Mouse (Mus musculus) cerebellum, adult 9-10 months (tissue): ENCODE measurements around the gene Esrp2.

Experiments
- DNase-seq: peaks from one replicate; pipeline ENCODE4 v3.0.0; 2022

Esrp2 gene

DNA sequence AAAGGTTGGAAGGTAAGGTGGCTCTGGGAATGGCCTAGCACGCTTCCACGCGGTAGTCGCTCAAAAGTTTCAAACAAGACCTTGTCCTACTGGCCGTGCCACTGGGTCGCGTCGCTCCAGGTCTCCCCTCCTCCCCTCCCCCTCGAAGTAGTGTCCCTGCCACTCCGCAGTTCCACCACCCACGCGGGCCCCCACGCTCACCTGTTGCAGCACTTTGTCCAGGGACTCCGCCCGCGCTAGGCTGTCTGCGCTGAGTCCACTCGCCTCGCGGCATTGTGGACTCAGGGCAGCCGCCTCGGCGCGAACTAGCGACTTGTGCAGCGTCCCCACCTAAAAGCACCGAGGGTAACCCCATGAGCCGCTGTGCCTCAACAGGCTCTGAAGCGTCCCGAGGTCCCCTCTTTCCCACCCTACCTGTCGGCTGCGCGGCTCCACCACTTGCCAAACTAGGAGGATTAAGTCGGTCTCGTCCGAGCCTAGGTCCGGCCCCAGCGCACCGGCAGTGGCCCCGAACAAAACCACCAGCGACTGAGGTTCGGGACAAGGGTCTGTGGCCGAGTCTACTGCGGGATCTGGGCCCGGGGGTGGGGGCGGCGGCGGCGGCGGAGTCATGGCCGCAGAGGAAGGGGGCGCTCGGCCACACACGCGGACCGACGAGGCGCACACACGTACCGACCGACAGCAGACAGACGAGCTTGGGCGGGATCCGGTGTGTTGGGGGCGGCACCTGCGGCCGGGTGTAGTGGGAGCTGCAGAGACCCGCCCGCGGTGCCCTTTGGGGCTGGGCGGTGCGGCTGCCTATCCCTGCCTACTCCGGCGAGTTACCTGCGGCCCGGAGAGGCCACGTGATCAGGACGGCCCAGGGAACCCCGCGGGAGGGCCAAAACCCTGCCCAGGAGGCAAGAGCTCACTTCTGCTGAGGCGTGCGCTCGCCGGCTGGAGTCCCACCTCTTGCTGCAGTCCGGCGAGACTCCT is at the start of gene Esrp2:
TSS of gene Esrp2 (minus strand) at position 819 of the 975 bp plus-strand sequence.
- no peak for DNase-seq

DNA sequence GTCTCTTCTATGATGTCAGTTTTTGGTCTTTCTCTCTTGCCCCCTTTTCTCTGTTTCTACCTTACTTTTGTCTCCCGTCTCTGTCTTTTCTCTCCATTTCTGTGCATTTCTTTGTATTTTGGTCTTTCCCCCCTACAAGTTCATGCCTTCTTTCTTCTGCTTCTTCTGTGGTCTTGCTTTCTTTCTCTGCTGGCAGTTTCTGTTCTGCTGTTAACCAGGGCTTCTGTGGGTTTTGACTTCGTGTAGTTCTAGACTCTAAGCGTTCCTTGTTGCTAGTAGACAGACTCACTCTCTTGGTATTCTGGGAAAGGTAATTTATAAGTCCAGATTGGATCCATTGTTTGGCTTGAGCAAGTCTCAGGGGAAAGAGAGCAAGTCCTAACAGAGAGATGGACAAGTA is 49.6 kb upstream of the Esrp2 start:
- no peak for DNase-seq

DNA sequence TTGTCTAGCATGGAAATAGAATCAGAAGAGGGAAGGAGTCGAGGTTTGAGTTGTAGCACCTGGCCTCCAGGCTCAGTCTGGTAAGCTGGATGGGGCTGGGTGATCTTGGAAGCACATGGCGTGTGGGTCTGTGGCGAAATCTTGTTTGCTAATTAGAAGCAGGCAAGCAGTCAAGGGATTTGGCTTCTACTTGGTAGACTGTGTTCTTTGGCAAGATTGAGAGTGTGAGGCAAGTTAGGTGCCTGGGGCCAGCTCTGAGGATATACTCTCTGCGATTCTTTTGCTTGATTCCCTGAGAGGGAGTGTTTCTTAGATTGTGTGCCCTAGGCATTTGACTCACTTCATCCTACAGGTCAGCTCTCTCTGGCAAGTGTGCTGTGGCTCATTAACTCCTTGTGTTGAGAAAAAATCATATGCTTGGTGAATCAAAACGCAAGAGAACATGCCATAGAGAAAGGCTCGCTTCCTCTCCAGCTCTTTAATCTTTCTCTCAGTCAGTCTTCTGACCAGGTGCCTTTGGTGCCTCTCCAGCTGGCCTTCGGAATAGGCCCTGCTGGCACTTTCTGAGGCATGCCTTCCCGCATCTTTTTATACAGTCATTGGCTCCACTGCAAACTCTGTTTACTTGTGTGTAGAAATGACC is 49.0 kb upstream of the Esrp2 start:
- peak; percentile 40 for DNase-seq

DNA sequence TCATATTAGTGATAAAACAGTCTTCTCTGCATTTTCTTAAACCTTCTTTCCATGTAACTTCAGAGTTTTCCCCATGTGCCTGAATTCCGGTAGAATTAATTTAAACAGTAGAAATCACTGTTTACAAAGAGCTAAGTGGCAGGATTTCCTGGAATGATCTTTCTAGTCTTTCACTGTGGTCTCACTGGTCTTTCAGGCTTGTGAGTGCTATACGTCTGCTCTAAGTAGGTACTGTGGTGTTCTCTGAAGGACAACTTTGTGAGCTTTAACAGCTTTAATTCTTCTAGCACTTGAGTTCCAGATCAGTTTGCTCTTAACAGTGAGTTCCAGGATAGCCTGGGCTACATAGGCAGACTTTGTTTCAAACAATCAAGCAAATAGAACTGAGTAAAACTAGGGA is 41.7 kb upstream of the Esrp2 start:
- no peak for DNase-seq

DNA sequence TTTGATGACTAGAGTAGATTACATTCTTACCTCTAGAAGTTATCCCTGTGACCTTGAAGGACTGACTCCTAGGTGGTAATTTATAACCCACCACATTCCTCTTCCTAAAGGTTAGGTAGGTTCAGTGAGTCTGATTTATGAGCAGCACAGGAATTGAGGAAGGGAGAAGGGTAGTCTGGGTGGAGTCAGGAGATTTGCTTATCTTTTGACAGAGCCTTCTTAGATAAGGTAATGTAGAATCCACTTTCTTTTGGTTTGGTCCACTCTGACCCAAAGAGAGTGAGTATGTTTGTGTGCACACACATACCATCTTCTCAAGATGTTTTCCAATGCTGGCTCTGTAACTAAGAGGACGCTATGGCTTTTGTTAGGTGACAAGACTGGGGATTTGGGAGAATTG is 40.8 kb upstream of the Esrp2 start:
- DNase-seq: no peak

DNA sequence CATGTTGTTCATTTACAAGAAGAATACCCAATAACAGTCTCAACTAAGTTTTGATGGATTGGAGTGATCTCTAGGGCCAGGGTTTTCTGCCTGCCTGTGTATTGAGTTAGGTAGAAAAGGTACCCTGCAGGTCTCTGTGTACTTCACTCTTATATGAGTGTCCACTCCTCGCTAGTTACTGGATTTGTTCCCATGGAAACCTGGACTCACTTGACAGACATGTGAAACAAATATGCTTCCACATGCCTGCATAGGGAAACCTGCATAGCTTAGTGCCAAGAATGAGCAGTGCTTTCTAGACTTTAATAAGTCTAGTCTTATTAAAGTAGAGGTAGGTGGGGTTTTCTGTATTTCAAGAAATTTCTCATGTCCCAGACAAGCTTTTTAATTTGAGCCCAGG is 40.1 kb upstream of the Esrp2 start:
- no peak for DNase-seq

DNA sequence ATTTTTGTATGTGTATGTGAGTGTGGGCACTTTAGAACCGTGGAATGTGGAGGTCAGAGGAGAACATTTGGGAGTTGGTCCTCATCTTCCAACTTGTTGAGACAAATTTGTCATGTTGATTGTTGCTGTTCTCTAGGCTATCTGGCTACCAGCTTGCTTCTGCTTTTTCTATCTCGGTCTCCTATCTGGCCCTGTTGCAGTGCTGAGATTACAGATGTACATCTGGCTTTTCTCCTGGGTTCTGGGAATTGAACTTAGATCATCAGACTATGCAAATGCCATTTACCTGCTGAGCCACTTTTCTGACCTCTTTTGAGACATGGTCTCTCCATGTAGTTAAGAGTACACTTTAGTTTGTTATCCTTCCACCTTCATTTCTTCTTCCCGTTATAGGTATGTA is 36.8 kb upstream of the Esrp2 start:
- DNase-seq: no peak

DNA sequence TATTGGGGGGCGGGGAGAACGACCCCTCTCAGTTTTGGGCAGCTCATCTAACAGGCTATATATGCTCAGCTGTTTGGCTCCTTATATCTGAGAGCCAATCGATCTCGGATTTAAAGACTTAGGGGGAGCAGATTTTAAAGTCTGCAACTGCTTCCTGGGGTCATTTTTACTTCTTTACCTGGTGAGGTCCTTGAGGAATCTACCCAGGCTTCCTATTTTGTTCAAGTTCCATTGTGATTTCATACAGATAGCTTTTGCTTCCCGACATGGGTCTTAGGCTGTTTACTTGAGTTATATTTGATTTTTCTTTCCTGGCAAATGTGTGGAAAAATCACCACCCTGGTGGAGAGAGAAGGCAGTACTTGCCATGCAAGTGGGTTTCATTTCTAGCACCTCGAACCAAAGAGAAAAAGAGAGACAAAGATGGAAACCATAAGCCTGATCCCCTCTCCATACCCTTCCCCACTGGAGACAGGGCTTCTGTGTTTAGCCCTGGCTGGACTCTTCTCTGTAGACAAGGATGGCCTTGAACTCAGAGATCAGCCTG is 33.2 kb upstream of the Esrp2 start:
- DNase-seq: no peak

DNA sequence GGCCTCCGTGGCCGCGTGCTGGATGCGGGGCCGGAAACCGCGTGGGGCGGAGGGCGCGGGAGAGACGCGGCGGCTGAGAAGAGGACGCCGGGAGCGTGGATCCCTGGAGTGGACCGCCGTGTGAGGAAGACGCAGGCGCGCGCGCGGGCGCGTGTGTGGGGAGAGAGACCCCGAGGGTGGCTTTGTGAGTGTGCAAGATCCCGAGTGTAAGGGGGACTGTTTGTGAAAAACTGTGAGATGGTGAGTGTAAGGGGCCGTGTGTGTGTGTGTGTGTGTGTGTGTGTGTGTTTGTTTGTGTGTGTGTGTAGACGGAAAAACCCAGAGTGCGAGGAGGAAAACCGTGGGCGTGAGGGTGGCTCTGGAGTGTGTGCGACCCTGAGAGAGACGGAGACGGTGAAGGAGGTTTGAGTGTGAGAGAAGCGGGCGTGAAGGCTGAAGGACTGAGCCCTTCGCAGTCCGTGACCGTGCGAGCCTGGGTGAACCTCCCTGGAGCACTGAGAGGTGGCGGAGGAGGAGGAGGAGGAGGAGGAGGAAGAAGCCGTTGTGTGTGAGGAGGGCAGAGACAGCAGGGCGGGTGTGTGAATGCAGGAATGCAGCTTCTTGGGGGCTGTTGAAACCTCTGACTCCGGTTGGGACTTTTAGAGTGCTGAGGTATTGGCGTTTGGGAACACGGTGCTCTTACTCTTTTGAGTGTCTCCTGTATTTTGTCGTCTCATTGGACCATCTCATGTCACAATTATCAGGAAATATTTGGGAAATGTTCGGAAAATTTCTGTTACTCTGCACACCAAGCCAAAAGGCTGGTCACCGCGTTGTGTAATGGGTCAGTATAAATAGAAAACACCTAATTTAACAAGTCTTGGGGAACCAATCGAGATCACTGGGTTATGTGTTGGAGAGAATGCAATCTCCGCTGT is 32.5 kb upstream of the Esrp2 start:
- DNase-seq: peak; percentile 55

DNA sequence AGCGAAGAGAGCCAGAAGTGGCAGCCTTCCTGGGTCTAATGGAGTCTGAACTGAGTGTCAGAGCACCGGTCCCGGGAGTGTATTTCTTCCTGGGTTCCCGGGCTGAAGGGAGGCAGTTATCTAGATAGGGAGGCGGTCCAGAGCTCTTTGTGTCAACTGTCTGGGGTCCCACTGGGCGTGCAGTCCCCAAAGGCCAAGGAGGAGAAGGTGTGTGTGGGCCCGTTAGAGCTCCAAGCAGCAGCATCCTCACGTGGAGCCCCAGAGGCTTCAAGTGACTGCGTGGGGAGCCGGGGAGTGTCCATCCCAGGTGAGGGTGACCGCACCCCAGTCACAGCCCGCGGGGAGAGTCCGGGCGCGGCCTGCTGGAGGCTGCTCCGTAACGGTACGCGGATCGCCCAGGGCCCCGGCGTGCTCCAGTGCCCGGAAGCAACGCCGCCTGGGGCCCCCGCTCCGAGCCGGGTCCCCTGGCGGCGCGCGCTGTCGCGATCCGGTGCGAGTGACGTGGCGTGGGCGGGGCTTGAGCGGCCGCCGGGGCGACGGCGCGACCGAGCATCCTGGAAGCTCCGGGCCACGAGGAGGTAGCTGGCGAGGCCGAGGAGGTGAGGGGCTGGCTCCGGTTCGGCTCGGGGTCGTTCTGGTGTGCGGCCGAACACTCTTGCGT is 31.7 kb upstream of the Esrp2 start, which contains the start of gene Slc7a6:
TSS of gene Slc7a6 (plus strand) at position 502 of the 661 bp plus-strand sequence.
- DNase-seq: peak; percentile 82

DNA sequence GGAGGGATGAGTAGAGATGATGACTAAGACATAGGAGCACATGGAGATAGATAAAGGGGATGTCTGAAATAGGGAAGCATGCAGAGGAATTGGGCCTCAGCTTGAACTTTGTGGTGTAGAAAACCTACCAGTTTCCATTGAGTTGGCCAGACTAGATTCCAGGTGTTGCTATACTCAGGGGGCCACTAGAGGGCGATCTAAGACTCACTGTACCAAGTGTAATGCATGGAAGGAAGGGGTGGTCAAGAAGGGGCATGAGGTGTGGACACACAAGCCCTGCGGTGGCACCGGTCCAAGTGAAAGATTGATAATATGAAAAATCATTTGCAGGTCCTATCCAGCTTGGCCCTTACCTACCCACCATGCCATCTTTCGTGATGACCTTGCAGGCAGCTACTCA is 28.7 kb upstream of the Esrp2 start:
- DNase-seq: peak; percentile 81

DNA sequence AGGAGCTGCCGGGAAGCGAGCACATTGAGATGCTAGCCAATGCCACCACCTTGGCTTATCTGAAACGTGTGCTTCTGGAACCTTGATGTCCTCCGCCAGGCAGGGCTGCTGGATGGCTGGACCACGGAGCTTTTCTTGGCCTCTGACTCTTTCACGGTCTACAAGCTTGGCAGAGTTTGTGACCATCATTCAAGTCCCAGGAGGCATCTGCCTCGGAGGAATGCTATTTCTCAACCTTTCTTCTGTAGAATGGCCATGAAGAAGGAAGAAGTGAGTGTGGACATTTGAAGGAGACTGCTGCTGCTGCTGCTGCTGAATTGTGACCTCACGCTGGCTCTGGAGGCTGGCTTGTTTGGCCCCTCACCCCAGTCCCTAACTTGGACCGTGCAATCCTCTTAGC is 26.5 kb upstream of the Esrp2 start:
- no peak for DNase-seq

DNA sequence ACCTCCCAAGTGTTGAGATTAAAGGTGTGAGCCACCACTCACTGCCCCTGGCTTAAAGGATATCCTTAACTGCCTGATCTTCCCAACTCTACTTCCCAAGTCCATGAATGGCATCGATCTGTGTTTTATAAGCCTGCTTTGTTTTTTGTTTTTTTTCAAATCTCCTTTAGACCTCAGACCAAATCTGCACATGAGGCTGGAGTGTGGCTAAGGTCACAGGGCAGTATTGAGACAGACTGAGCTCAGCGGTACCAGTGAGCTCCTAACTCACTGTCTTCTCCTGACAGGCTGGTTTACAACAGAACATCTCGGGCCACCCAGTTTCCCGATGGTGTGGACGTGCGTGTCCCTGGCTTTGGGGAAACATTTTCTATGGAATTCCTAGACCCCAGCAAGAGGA is 23.1 kb upstream of the Esrp2 start:
- DNase-seq: no peak

DNA sequence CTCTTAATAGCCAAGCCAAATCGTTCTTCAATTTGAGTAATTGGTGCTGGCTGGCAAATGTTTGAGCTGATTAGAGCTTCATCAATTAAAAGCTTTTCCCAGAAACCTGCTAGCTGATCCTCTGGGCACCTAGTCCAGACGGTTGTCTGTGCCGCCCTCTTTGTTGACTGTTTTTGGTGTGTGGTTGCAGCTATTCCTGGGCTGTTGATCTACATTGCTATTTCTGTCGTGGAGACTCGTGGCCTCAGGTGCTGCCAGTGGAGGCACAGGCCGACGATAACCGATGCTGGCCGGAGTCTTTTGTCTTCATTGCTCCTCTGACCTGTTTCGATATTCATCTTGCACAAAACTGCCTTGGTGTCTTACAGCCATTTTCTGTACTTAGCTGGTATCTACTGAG is 21.6 kb upstream of the Esrp2 start:
- DNase-seq: no peak

DNA sequence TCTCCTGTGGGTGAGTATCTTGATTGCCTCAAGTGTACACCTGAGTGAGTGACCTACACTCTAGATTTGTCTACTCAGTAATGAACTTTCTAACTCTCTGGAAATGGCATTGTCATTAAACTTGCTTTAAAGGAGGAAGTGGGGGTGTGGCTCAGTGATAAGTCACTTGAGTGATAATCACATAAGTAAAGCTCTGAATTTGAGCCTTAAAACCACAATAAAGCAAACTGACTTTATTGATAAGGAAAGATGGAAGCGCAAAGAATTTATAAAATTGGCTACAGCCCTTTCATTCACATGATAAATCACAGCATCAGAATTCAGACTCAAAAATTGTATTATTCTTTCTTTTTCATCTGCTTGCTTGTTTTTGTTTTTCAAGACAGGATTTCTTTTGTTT is 20.6 kb upstream of the Esrp2 start:
- DNase-seq: no peak

DNA sequence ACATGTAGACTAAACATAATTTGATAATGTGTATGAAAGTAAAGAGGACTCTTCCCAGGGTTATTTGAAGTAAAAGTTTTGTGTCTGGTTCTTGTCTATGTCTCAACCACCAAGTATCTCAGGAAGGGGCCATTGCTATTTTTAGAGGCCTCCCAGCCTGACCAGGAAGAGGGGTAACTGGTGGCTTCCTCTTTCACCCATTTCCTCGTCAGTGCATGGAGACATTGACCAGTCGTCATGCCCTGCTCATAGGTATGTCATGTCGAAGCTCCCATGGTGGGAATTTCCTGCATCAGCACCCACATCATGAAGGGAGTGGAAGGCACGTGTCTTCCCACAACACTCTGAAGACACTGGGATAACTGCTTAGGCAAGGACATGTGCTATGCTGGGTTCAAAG is 16.1 kb upstream of the Esrp2 start:
- no peak for DNase-seq

DNA sequence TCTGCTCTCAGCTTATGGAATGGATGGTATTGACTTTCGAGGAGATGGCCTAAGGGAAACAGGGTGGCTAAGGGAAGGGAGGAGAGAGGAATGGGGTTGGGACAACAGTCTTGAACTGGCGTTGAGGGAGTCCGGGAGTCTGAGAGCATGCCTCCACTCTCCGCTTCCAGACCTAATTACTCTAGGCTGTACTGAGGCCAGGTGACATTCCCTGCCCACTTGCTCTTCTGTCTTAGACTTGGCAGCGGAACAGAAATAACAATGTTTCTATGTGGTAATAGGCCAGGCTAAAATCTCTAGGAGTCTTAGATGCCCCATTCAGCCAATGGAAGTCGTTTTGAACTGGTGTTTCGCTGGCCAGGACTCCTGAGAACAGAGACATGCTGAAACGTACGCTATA is 14.3 kb upstream of the Esrp2 start:
- no peak for DNase-seq

DNA sequence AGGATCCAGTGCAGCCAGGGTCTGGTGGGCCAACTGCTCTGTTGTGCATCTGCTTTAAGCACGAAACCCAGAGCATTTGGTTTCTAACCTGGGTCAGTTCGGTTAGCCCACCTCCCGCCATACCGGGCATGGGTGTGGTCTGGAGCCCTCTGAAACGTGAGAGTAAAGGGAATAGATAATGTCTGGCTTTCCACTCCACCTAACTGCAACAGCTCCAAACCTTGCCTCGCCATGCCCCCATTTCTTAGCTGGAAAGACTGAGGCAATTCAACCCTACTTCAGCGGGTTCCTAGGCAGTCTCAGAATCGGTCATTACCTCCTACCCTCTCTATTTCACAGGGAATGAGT is 13.9 kb upstream of the Esrp2 start:
- DNase-seq: no peak

DNA sequence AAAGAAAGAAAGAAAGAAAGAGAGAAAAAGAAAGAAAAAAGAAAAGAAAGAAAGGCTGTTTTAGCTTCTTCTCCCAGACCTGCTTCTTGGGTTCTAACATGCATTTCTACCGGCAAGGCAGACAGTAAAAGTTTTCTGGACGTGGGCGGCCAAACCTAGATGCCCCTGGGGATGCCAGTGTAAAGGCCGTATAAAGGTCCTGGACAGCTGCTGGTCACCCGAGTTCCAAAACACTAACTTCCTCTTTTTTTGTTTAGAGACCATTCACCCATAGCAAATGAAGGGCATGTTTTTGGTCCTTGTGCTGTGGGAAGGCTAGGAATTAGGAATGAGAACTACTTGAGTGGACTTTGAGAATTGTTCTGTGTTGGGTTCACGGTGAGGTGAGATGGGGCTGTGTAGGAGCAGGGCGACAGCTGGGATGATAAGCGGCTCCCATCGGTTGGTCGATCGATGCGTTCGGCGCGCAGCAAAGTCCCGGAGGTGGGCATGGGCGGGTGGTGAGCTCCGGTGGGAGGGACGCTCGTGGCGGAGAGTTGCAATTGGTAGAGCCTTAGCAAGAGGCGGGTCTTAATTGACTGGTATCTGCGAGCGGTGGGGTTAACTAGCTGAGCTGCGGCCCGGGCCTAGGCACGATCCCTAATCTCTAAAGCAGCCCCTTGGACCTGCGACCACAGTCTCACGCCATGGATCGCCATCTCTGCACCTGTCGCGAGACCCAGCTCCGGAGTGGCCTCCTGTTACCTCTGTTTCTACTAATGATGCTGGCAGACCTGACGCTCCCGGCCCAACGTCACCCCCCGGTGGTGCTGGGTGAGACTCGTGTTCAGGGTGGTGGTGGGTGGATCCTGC is 13.3 kb upstream of the Esrp2 start, which contains the start of gene Pla2g15:
TSS of gene Pla2g15 (plus strand) at position 599 of the 852 bp plus-strand sequence.
- peak; percentile 92 for DNase-seq

DNA sequence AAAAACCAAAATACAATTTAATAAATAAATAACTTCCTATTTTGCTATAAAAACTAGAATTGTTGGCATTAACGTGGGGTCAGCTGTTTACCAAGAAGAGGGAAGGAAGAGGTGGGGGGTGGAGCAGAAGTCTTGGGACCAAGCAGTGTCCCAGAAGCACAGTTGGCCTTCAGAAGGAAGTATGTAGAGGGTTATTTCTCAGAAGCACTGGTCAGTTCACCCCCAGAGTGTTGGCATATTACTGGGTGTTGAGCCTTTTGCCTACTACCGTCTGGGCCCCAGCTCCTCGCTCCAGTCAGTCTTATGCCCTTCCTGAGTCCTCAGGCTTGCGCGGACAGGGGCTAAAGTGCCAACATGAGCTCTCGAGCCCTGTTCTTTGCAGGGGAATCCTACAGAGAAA is 12.3 kb upstream of the Esrp2 start:
- DNase-seq: no peak

DNA sequence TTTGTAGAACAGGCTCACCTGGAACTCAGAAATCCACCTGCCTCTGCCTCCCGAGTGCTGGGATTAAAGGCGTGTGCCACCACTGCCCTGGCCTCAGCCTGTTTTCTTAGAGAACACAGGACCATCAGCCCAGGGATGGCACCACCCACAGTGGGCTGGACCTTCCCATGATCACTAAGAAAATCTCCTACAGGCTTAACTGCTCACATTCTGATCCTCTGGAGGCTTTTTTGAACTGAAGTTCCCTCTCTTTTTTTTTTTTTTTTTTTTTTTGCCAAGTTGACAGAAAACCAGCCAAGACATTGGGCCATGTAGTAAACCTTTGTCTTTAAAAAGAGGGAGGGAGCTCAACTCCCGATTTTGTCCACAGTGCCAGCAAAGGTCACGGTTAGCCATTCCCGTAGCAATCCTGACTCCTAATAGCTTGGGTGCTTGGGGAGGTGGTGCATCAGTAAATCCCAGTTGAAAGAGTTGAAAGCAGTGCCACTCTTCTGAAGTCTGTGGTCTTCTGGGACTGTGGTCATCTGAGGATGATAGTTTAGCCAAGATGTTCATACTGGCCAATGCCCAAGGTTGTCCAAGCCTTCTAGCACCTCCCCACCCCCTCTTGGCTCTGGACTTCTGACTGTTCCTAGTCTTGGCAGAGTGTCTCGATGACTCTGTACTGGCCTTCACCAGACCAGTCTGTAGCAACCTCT is 11.2 kb upstream of the Esrp2 start:
- no peak for DNase-seq
